Comparison of ENCODE assay signal across 14 mouse cellular contexts in the genomic region with DNA sequence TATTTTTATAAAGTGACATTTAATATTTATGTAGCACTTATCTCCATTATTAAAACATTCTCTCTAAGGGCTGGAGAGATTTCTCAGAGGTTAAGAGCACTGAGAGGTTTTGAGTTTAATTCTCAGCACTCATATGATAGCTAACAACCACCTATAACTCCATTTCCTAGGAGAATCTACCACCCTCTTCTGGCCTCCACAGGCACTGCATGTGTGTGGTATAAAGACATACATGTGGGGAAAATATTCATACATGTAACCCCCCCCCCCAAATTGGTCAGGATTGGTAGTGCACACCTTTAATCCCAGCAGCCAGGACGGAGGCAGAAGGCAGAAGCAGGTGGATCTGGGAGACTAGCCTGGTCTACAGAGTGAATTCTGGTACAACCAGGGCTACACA. TPM values are rescaled to one million over a fixed set of nuclear protein-coding genes. Genes with fewer than 3 reads are reported as not detected.
A peak's percentile ranks its signal among the peaks of the same experiment; 100 is the strongest.
DNase-seq lines count a peak whose midpoint lies in the region; ATAC-seq and TF ChIP-seq lines count a peak whose summit lies in the region.
"Had no signal": no experiment of that assay in that cellular context is flagged by ENCODE, and none has a peak within 500 bp of the region (broad histone marks: within the 10 kb centered on the region; RNA-seq: fewer than 3 reads in every experiment).

No protein-coding gene starts in this region.

- no peak overlapping the region for H3K27ac ChIP-seq in intestine, postnatal 0 days (ENCODE audit: low read depth, low read length)
- no peak overlapping the region for H3K27ac ChIP-seq in intestine, embryonic 15.5 days
- H3K27ac ChIP-seq: forebrain, embryonic 10.5 days had no signal

- no peak overlapping the region for H3K9ac ChIP-seq in intestine, postnatal 0 days (ENCODE audit: low read depth, low read length)
- H3K9ac ChIP-seq in intestine, embryonic 15.5 days, result no peak overlapping the region

- WGBS in intestine, postnatal 0 days, result 88% methylated on average over 1 of the region's 1 CpGs
- 75% methylated on average over 1 of the region's 1 CpGs for WGBS in intestine, embryonic 15.5 days

- H3K4me1 ChIP-seq in intestine, postnatal 0 days (replicated peaks; ENCODE audit: control insufficient read depth, insufficient read depth, low read length), result no peaks in the 10 kb centered on the region
- H3K4me1 ChIP-seq in intestine, embryonic 15.5 days (replicated peaks), result no peaks in the 10 kb centered on the region
- H3K4me1 ChIP-seq: forebrain, embryonic 10.5 days had no signal

- no peaks in the 10 kb centered on the region for H3K36me3 ChIP-seq in intestine, postnatal 0 days (ENCODE audit: control insufficient read depth, insufficient read depth)
- H3K36me3 ChIP-seq in intestine, embryonic 15.5 days, result no peaks in the 10 kb centered on the region
- H3K36me3 ChIP-seq: forebrain, embryonic 10.5 days had no signal

- H3K4me2 ChIP-seq in intestine, postnatal 0 days (replicated peaks; ENCODE audit: low read depth), result no peak overlapping the region
- no peak overlapping the region for H3K4me2 ChIP-seq in intestine, embryonic 15.5 days (replicated peaks)

- peak; percentile 23 for DNase-seq in thymus, postnatal 0 days (ENCODE audit: low spot score)
- no peak for DNase-seq in thymus, adult 18-20 months
- peak; percentile 52 for DNase-seq in thymus, postnatal 4 days
- no peak for DNase-seq in heart, adult 8-10 months (ENCODE audit: low spot score)
- no peak for DNase-seq in cerebellum, adult 11-12 months
- DNase-seq: cerebellum, adult 9-11 months; kidney, postnatal 14 days; lung, postnatal 4 days; right cerebral cortex, postnatal 14 days had no signal

- no peaks in the 10 kb centered on the region for H3K9me3 ChIP-seq in intestine, postnatal 0 days (ENCODE audit: control insufficient read depth)
- H3K9me3 ChIP-seq in intestine, embryonic 15.5 days, result no peaks in the 10 kb centered on the region
- H3K9me3 ChIP-seq: forebrain, embryonic 10.5 days had no signal

- ATAC-seq in intestine, postnatal 0 days, result no peak
- no peak for ATAC-seq in intestine, embryonic 15.5 days
- 0 out of 2 replicates have a peak, but pooled peaks have one; percentile 64 for ATAC-seq in erythroblast, adult 5-6 weeks (replicated peaks; ENCODE audit: low FRiP score, poor library complexity, severe bottlenecking)
- ATAC-seq: midbrain, embryonic 16.5 days had no signal

- peak; percentile 44 for TF ChIP-seq CTCF in intestine, postnatal 0 days (IDR thresholded peaks at IDR 0.05; ENCODE audit: low read depth)

- H3K27me3 ChIP-seq in intestine, postnatal 0 days (replicated peaks; ENCODE audit: control insufficient read depth, insufficient read depth, low read length), result no peaks in the 10 kb centered on the region
- no peaks in the 10 kb centered on the region for H3K27me3 ChIP-seq in intestine, embryonic 15.5 days (replicated peaks)

- H3K4me3 ChIP-seq in intestine, postnatal 0 days (ENCODE audit: low read depth, low read length), result no peak overlapping the region
- no peak overlapping the region for H3K4me3 ChIP-seq in intestine, embryonic 15.5 days (replicated peaks)
- H3K4me3 ChIP-seq: forebrain, embryonic 10.5 days had no signal

RNA-seq across cellular contexts. Expression of gene Zfp956, which starts 21.4 kb away (rescaled TPM):
- 6.7 and 7.0 TPM in 2 replicates for polyA plus RNA-seq in intestine, postnatal 0 days (2015; fragmentation: Nextera tagmentation; extraction: Ambion mirVana)
- polyA plus RNA-seq in intestine, embryonic 15.5 days (2015; fragmentation: Nextera tagmentation; extraction: Ambion mirVana), result 9.1 and 9.4 TPM in 2 replicates
- polyA plus RNA-seq in thymus, postnatal 0 days (2015; fragmentation: Nextera tagmentation; extraction: Ambion mirVana), result 14.9 and 17.6 TPM in 2 replicates
- total RNA-seq in erythroblast, adult 5-6 weeks (2015; ENCODE audit: low replicate concordance), result 0.19 and 1.0 TPM in 2 replicates
- 0.98 and 1.8 TPM in 2 replicates for total RNA-seq in erythroblast, adult 5-6 weeks (2017; ENCODE audit: low replicate concordance)
- 1 to 10 TPM; 1.8 to 3.4 (median 2.7) TPM for total RNA-seq in heart, adult 8-10 months (2022)

RNA-seq across cellular contexts. Expression of gene Zfp212, which starts 54.3 kb away (rescaled TPM):
- 7.5 and 8.8 TPM in 2 replicates for polyA plus RNA-seq in intestine, postnatal 0 days (2015; fragmentation: Nextera tagmentation; extraction: Ambion mirVana)
- 11.8 and 12.4 TPM in 2 replicates for polyA plus RNA-seq in intestine, embryonic 15.5 days (2015; fragmentation: Nextera tagmentation; extraction: Ambion mirVana)
- 21.1 and 23.6 TPM in 2 replicates for polyA plus RNA-seq in thymus, postnatal 0 days (2015; fragmentation: Nextera tagmentation; extraction: Ambion mirVana)
- total RNA-seq in erythroblast, adult 5-6 weeks (2015; ENCODE audit: low replicate concordance), result 2.3 and 5.2 TPM in 2 replicates
- 3.4 and 3.6 TPM in 2 replicates for total RNA-seq in erythroblast, adult 5-6 weeks (2017; ENCODE audit: low replicate concordance)
- total RNA-seq in heart, adult 8-10 months (2022), result 1 to 10 TPM; 8.2 to 9.8 (median 8.5) TPM

Comparison
In these comparisons a context has a peak if more than half of its experiments do, and no peak if none do; other contexts are left out.
1. DNase-seq: peak in thymus, postnatal 0 days (single experiment) and thymus, postnatal 4 days (single experiment); none in thymus, adult 18-20 months (0 of 2), heart, adult 8-10 months (single experiment) and cerebellum, adult 11-12 months (single experiment).